Mouse (Mus musculus) layer of hippocampus, adult 8-10 months (tissue): Measurements from ENCODE around the gene Pcolce. TPM values are rescaled to one million over a fixed set of nuclear protein-coding genes. Genes with fewer than 3 reads are reported as not detected.

Source experiments
- DNase-seq, 2 experiments: peaks; one replicate each; pipeline ENCODE4 v3.0.0; 2022; ENCODE audit warnings: low spot score in 2 of 2
- total RNA-seq, 4 experiments: library from RNA; stranded (reverse); gene quantifications; 2 replicates each; pipeline ENCODE4 v1.2.4; 2022

Pcolce gene
- 1 to 10 TPM; 7.2 to 9.6 (median 8.9) TPM for total RNA-seq

- DNase-seq, result no peak
Measured at GRCm38 (mm10) chr5:137613550-137613949, at the start of gene Pcolce. Pcolce (minus strand) TSS chr5:137613784.

DNA sequence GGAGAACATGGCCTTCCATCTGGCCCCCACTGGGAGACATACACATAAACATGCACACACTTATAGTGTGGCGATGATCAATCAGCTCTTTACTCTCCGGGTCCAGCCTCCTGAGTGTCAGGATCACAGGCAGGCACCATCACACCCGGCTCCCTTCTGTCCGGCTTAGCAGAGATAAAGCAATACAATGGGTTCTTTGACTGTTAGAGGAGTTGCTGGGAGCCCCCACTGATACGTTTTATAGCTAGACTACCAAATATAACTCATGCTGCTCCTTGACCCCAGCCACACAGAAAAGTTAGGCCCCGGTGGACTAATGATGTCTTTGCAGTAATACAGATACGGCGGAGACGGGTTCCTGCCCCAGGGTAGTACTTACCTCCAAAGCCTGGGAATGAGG, 49.5 kb upstream of the Pcolce start:
- no peak for DNase-seq

GRCm38 (mm10) chr5:137660064-137660688, 46.6 kb upstream of the Pcolce start:
- DNase-seq, result no peak

DNA sequence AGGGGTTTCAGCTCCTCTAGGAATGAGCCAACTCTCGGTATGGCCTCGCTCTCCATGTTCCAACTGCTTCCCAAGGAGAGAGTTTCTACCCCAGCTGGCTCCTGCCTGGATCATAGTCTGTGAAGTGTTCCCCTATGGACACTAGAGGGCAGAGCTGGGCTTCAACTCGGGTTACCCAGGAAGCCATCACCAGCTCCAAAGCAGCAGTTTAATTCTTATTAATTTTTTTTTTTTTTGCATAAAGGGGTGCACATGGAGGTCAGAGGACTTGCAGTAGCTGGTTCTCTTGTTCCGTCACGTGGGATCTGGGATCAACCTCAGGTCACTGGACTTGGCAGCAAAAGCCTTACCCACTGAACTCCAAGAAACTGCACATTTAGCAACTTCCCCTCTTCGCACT, 43.4 kb upstream of the Pcolce start:
- peak; percentile 72 to 81 for DNase-seq

- no peak for DNase-seq
Measured at GRCm38 (mm10) chr5:137654746-137655145, 41.2 kb upstream of the Pcolce start.

DNA sequence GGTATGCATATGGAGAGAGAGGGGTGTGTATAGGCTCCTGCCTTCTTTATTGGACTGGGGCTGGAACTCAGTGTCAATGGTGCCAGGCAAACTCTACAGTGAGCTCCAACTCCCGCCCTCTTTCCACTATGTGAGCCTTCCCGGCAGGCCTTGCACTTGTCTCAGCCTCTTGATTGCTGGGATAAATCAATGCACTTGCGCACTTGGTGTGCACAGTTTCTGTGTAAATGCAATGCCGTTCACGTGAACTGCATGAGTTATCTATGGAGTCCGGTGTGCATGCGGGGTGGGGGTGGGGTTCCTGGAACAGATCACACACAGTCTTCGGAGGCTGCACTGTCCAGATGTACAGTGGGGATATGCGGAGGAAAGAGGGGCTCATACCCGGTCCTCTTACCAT, 39.8 kb upstream of the Pcolce start:
- no peak for DNase-seq

GRCm38 (mm10) chr5:137652474-137652873, 38.9 kb upstream of the Pcolce start:
- peak in 1 of 2 experiments; percentile 57 for DNase-seq

GRCm38 (mm10) chr5:137649669-137650571, 36.3 kb upstream of the Pcolce start:
- DNase-seq, result no peak

- no peak for DNase-seq
Measured at GRCm38 (mm10) chr5:137649251-137649650, 35.7 kb upstream of the Pcolce start.

- no peak for DNase-seq
Measured at GRCm38 (mm10) chr5:137647827-137648601, 34.4 kb upstream of the Pcolce start.

DNA sequence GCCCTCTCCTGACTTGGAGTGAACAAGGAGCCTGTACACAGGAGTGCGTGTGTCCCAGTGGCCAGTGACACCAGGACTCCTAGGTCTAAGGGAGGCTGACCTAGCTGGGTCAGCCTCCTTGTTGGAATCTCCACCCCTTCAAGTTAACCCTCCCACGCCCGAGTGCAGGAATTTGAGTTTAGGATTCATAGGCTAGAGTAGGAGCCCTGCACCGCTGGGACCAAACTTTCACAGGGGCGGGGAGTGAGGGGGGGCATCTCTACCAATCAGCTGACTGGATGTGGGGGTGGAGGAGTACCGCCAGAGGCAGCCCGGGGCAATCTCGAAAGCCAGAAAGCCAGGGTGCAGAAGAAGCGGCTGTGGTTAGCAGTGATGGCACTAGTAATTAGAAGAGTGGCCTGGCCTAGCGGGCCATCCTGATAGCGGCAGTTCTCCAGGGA, 32.1 kb upstream of the Pcolce start, which contains the start of gene Irs3:
Gene Irs3, minus strand, starts transcription at position 63 of the 440 bp plus-strand sequence.
- DNase-seq, result no peak

DNA sequence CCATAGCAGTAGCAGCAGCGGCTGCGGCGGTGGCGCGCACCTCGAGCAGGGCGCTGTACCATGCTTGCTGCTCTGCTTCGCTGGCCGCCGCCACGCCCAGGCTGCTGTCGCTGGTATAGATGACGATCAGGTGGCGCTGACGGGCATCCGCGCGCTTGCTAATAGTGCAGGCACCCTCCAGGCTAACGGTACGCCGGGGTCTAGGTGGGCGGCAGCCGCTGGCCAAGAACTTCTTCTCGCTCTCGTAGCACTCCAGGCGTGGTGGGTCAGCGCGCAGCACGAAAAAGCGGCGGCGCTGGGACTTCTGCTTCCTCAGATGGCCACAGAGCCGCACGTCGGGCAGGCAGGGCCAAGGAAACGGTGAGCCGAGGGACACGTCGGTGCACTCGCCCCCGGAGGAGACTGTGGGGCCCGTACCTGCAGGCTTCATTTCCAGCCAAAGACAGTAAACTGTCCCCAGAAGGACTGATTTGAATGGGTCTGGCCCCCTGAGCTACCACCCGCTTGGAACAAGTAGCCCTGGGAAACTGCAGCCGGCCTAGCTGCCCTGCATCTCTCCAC, 31.6 kb upstream of the Pcolce start:
- DNase-seq, result no peak

GRCm38 (mm10) chr5:137644484-137644883, 30.9 kb upstream of the Pcolce start:
- DNase-seq, result no peak

DNA sequence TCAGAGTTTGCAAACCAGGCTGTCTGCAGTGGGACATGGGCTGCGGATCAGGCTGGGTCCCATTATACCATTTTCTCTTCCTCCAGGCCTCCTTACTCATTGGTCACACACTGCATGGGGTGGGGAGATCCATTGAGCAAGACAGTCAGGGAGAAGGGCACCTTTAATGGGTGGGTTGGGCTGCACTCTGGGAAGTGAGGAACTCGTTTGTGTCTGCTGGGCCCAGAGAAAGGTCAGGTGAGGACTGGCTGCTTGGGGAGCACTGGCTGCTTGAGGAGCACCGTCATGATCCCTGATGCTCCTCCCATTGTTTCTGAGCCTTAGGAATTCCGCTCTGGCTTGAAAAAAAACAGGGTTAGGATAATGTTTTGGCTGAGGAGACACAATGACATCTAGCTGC, 29.3 kb upstream of the Pcolce start:
- no peak for DNase-seq

DNA sequence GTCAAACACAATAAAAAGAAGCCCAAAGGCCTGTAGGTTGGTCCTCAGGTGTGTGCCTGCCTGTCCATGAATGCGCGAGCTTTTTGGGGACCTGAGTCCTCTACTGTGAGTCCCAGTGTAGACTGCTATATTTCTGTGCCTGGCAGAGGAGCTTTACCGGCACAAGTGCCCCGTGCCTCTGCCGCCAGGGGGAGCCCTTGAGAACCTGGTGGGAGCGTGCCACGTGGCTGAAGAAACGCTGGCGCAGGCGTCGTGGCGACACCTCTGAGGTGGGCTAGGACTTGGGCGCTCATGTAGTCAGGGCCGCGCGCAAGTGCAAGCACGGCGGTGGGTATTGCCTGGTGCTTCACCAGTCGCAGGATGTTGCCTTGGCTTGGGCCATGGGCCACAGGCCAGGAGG, 27.5 kb upstream of the Pcolce start, which contains the start of gene Sap25:
Gene Sap25, plus strand, starts transcription at position 281 of the 400 bp plus-strand sequence.
- no peak for DNase-seq

DNA sequence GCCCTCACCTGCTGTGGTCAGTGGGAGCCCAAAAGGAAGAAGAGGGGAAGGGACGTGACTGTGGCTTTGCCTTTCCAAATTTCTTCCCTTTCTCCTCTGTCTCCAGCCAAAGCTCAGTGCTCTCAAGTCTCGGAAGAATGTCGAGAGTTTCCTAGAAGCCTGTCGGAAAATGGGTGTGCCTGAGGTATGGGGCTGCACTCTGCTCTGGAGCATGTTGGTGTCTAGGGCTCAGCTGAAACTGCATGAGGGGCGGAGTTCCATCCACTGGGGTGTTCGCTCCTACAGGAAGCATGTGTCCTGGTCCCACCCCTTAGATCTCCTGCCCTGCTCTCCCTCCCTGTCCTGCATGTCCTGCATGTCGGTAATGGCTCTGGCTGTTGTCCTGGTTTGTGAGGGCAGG, 25.9 kb upstream of the Pcolce start:
- no peak for DNase-seq

DNA sequence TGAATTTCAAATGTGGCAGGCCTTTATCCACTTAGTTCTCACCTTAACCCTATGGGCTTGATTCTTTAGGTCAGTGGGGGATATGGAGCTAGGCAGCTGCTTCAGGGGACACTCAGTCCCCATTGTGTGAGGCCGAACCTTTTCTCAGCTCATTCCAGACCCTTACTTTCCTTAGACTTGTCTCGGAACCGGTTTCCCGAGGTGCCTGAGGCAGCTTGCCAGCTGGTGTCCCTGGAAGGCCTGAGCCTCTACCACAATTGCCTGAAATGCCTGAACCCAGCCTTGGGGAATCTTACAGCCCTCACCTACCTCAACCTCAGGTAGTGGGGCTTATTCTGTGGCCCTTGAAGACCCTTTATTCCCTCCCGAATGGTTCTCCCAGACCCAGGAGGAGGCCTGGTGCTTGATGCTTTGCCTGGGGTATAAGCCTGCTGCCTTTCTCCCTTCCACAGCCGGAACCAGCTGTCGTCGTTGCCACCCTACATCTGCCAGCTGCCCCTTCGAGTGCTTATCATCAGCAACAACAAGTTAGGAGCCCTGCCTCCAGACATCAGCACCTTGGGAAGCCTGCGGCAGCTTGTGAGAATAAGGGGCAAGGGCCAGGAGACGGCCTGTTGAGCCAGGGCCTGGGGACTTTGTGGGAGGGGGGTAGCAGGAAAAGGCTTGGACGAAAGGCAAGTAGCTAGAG, 20.0 kb upstream of the Pcolce start:
- DNase-seq, result no peak

- DNase-seq, result no peak
Measured at GRCm38 (mm10) chr5:137631591-137631990, 18.0 kb upstream of the Pcolce start.

DNA sequence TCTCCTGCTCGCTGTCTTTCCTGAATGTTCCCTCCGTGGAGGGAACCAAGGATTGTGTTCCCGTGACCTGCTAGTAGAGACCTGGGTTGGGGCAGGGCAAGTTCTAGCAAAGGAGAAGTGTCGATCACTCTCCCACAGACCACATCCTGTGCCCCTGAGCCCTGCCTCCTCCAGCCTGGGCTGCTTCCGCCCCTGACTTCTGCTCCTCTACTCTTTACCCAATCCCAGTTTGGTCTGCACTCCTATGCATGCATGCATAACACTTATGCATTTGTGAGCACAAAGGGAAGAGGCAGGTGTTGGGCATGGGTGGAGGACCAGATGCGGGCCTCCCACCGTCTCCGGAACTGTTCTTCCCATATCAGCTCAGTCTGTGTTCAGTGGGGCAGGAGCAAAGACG, 17.6 kb upstream of the Pcolce start:
- DNase-seq, result peak; percentile 38 to 52

DNA sequence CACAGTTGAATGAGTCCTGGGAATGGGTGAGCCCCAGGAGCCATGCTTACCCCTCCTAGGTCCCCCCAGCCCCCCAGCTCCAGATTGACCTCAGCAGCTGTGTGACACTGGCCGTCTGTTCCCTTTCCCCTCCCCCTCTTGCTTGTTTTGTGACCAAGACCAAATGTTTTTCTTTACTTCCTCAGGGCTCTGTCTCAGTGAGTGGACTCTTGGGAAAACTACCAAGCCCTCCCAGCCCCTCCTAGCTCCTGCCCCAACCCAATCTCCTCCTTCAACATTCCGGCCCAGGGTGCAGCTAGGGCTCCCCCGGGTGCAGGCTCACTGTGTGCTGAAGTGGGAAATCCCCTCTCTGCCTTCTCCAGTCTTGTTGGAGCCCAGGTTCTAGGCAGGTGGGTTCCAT, 17.0 kb upstream of the Pcolce start:
- DNase-seq, result no peak
